Mouse (Mus musculus) heart, adult 10 weeks (tissue): ENCODE results near the gene Arl4c. TPM values are rescaled to one million over a fixed set of nuclear protein-coding genes. Genes with fewer than 3 reads are reported as not detected.

Source experiments
- polyA plus RNA-seq: library from polyadenylated mRNA; stranded (reverse); fragments of 350-450 nt; fragmentation: Illumina TruSeq; extraction: RNeasy Lipid Tissue Mini Kit (QIAGEN cat#74804); gene quantifications from one replicate; pipeline ENCODE4 v1.2.3, GENCODE M21; 2014; ENCODE audit warnings: low read depth, low replicate concordance

Gene Arl4c
- 4.1 TPM for polyA plus RNA-seq

DNA sequence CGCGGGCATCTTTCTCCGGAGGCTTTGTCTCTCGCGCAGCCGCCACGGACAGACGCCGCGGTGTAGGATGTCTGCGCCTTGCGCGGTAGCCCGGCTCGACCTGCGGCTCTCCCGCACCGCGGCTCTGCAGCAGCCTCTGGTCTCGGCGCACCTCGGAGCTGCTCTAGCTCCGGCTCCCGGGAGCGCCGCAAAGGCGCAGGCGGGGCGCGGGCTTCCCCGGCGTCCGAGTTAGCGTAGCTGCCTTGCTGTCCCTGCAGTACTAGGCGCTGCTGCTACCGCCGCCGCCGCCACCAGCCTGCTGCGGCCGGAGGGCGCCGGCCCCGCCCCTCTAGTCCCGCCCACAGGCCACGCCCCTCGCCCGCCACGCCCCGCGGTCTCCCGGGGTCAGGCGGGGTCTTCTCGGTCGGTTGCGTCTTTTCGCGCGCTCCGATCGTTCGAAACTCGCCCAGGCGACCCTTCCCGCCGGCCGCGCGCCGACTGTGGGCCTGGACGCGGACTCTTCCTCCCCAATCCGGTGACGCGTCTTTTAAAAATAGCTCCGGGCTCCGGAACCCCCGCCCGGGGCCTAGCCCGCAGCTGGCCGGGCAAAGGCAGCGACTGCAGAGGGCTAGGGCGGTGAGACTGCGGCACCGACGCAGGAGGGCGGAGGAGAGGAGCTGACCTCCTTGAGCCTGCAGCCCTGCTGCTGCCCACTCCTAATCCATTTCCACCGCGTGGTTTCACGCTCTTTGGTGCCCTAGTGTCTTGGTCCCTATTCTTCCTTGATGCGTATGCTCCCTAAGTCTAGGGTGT is at the start of gene Arl4c:
Gene Arl4c (minus strand): TSS at position 352 of the 792 bp plus-strand sequence.

Other genes with a start within 250 kb of the Arl4c start
- 0.24 TPM for gene Glrp1, start 192.2 kb downstream of the Arl4c start, polyA plus RNA-seq